Mouse (Mus musculus) hindbrain, embryonic 16.5 days (tissue): ENCODE data around the gene Irf1. TPM values are rescaled to one million over a fixed set of nuclear protein-coding genes. Genes with fewer than 3 reads are reported as not detected.
A peak's percentile ranks its signal among the peaks of the same experiment; 100 is the strongest.
"Not testable (repeated sequence)": the region's sequence is repeated elsewhere in the genome, so short reads cannot be mapped to it uniquely, and the experiment has no call there.

Source experiments
- ATAC-seq: fragments of 200-750 bp; cut with Nextera tagmentation; 2 replicates; pipeline ENCODE4 v1.8.0; 2017; ENCODE audit warnings: moderate TSS enrichment, moderate library complexity
- H3K27ac ChIP-seq: fragments of 300-500 bp; sonication (generic); 2 replicates; pipeline ENCODE4 v1.5.1; 2014; ENCODE audit warnings: low read depth, mild to moderate bottlenecking, control low read depth, low read length, moderate library complexity
- H3K27me3 ChIP-seq: fragments of 300-500 bp; sonication (generic); replicated peaks from 2 replicates; pipeline ENCODE4 v1.6.1; 2014; ENCODE audit warnings: low read length; ENCODE audit not compliant: control insufficient read depth, insufficient read depth
- H3K36me3 ChIP-seq: fragments of 300-500 bp; sonication (generic); 2 replicates; pipeline ENCODE4 v1.6.1; 2014; ENCODE audit warnings: mild to moderate bottlenecking, low read length, moderate library complexity, mixed read lengths; ENCODE audit not compliant: control insufficient read depth, insufficient read depth
- H3K4me1 ChIP-seq: fragments of 300-500 bp; sonication (generic); 2 replicates; pipeline ENCODE4 v1.6.1; 2014; ENCODE audit warnings: low read depth, low read length; ENCODE audit not compliant: control insufficient read depth, insufficient read depth
- H3K4me2 ChIP-seq: fragments of 300-500 bp; sonication (generic); 2 replicates; pipeline ENCODE4 v1.6.1; 2014; ENCODE audit warnings: mild to moderate bottlenecking, low read length, control low read depth, moderate library complexity
- H3K4me3 ChIP-seq: fragments of 300-500 bp; sonication (generic); 2 replicates; pipeline ENCODE4 v1.5.1; 2014; ENCODE audit warnings: mild to moderate bottlenecking, low read length, control low read depth, moderate library complexity
- H3K9ac ChIP-seq: fragments of 300-500 bp; sonication (generic); 2 replicates; pipeline ENCODE4 v1.6.1; 2014; ENCODE audit warnings: low read depth, mild to moderate bottlenecking, control low read depth, low read length, moderate library complexity
- H3K9me3 ChIP-seq: fragments of 300-500 bp; sonication (generic); 2 replicates; pipeline ENCODE4 v1.6.1; 2014; ENCODE audit warnings: mild to moderate bottlenecking, low read length, moderate library complexity; ENCODE audit not compliant: control insufficient read depth
- WGBS: fragments of 180-500 bp; shearing (Covaris S2); extraction: QIAGEN DNeasy Blood & Tissue Kit; methylation state at CpG from one replicate; pipeline ENCODE4 v1.1.7; 2014; 5-methylcytosine and 5-hydroxymethylcytosine counted together
- polyA plus RNA-seq: library from polyadenylated mRNA; unstranded; fragments of >200 nt; fragmentation: Nextera tagmentation; extraction: Ambion mirVana; gene quantifications from 2 replicates; pipeline ENCODE4 v1.2.1, GENCODE M21; 2015

Gene Irf1
- polyA plus RNA-seq, 1 experiment from 2014 or later = 3.9 TPM

- not testable (repeated sequence) for H3K36me3 ChIP-seq, H3K9ac ChIP-seq, H3K27me3 ChIP-seq, H3K4me3 ChIP-seq, H3K4me2 ChIP-seq, H3K27ac ChIP-seq, ATAC-seq, H3K9me3 ChIP-seq
- 85% methylated on average over 9 of the region's 9 CpGs for WGBS
- peaks cover 16% of the 10 kb centered on the region for H3K4me1 ChIP-seq
Measured at GRCm38 (mm10) chr11:53758033-53758432, 11.8 kb upstream of the Irf1 start.

- H3K9ac ChIP-seq = no peak overlapping the region
- H3K4me3 ChIP-seq = no peak overlapping the region
- no peaks in the 10 kb centered on the region for H3K9me3 ChIP-seq
- no peak for ATAC-seq
- H3K36me3 ChIP-seq = no peaks in the 10 kb centered on the region
- WGBS = 44% methylated on average over 6 of the region's 6 CpGs
- peaks cover 25% of the 10 kb centered on the region for H3K4me1 ChIP-seq
- no peak overlapping the region for H3K4me2 ChIP-seq
- no peak overlapping the region for H3K27ac ChIP-seq
- peaks cover 15% of the 10 kb centered on the region for H3K27me3 ChIP-seq
Measured at GRCm38 (mm10) chr11:53758791-53759351, 10.9 kb upstream of the Irf1 start.

- no peak for ATAC-seq
- Histone ChIP-seq H3K9me3 (no peaks in the 10 kb centered on the region), H3K27ac (no peak overlapping the region), H3K36me3 (no peaks in the 10 kb centered on the region), H3K4me2 (no peak overlapping the region; the same call in 1 of the 2 replicates), H3K4me3 (no peak overlapping the region), H3K27me3 (peaks cover 15% of the 10 kb centered on the region), H3K4me1 (peaks cover 25% of the 10 kb centered on the region), H3K9ac (no peak overlapping the region)
- 9% methylated on average over 22 of the region's 22 CpGs for WGBS
Measured at GRCm38 (mm10) chr11:53759545-53760406, 10.0 kb upstream of the Irf1 start.

GRCm38 (mm10) chr11:53761284-53761683 is 8.5 kb upstream of the Irf1 start:
- no peaks in the 10 kb centered on the region for H3K9me3 ChIP-seq
- H3K9ac ChIP-seq = no peak overlapping the region
- H3K4me2 ChIP-seq = no peak overlapping the region
- 0 out of 2 replicates have a peak overlapping the region, but pooled peaks have one; percentile 4 for H3K27ac ChIP-seq
- H3K4me3 ChIP-seq = no peak overlapping the region
- 63% methylated on average over 5 of the region's 5 CpGs for WGBS
- no peaks in the 10 kb centered on the region for H3K36me3 ChIP-seq
- no peak for ATAC-seq
- peaks cover 15% of the 10 kb centered on the region for H3K27me3 ChIP-seq
- peaks cover 25% of the 10 kb centered on the region for H3K4me1 ChIP-seq

DNA sequence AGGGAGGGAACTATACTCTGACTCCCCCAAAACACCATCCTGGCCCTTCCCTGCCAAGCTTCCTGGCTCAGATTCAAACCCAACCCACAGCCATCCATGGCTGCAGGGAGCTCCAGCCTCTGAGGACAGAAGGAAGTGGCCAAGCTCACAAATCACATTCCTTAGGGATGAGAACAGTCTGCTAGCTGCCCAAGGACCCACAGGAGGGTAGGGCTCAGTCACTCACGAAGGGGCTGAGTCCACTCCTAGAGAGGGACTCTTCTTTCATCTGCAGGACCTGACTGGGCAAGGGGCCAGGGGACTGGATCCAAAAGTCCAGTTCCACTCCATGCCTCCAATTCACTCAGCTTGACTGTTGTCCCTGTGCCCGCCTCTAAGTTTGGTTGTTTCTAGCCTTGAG is 8.0 kb upstream of the Irf1 start:
- Histone ChIP-seq H3K27me3 (peaks cover 15% of the 10 kb centered on the region), H3K4me2 (no peak overlapping the region), H3K9me3 (no peaks in the 10 kb centered on the region), H3K27ac (peak overlapping the region; percentile 45; the same call in 1 of the 2 replicates), H3K4me3 (no peak overlapping the region), H3K36me3 (no peaks in the 10 kb centered on the region), H3K4me1 (peaks cover 25% of the 10 kb centered on the region), H3K9ac (no peak overlapping the region)
- peak; percentile 73 for ATAC-seq
- WGBS = 40% methylated on average over 2 of the region's 2 CpGs

DNA sequence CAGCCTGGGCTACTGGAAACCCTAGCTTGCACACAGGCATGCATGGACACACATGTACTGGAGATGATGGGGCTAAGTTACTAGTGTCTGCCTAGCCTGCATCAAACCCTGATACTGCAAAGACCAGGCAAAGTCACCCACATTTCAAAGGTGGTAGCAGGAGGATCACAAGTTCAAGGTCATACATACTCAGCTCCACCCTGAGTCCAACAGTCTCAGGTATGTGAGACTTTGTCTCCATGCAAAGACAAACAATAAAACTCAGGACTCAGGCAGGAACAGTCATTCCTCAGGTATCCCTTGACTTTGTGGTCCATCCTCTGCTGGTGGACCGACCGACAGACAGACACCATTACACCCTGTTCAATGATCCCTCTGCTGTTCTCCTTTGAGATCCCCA is 7.4 kb upstream of the Irf1 start:
- Histone ChIP-seq H3K36me3 (no peaks in the 10 kb centered on the region), H3K27ac (no peak overlapping the region), H3K4me3 (peak overlapping the region; percentile 32), H3K4me2 (peak overlapping the region; percentile 74), H3K4me1 (peaks cover 25% of the 10 kb centered on the region), H3K27me3 (peaks cover 15% of the 10 kb centered on the region), H3K9ac (no peak overlapping the region; the same call in 1 of the 2 replicates), H3K9me3 (no peaks in the 10 kb centered on the region)
- no peak for ATAC-seq
- 61% methylated on average over 2 of the region's 2 CpGs for WGBS

GRCm38 (mm10) chr11:53762827-53763495 is 6.9 kb upstream of the Irf1 start:
- Histone ChIP-seq H3K4me2 (peak overlapping the region; percentile 74), H3K9ac (peak overlapping the region; percentile 63), H3K4me1 (peaks cover 25% of the 10 kb centered on the region), H3K36me3 (no peaks in the 10 kb centered on the region), H3K9me3 (no peaks in the 10 kb centered on the region), H3K4me3 (peak overlapping the region; percentile 32), H3K27ac (peak overlapping the region; percentile 68; the same call in 1 of the 2 replicates), H3K27me3 (peaks cover 15% of the 10 kb centered on the region)
- no peak; the same call in 1 of the 2 replicates for ATAC-seq
- WGBS = 6% methylated on average over 23 of the region's 23 CpGs

DNA sequence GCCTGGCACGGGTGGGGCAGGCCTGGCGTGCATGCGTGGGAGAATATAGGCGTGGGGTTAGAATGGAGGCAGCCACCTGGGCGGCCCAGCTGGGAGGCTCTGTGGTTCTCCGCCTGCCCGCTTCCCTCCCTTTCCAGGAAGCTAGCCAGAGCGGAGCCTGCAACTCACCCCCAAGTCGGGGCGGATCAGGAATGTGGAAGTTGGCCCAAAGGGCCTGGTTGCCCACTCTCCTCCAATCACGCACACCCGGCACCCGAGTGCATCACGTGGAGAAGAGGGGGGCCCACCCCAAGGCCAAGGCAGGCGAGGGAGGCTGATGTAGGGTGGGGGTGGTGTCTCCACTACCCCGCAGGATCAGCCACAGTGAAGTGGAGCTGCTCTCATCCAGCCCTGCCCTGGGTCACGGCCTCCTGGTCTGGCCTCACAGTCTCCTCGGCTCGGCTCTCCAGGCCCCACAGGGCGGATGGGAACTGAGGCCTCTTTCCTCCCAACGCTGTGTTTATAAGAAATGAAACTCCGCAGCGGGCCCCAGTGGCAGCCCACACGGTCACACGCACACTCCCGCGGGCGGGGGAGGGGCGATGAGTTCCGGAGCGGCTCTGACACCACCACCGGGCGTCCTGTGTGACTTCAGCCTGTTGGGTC is 6.2 kb upstream of the Irf1 start:
- Histone ChIP-seq H3K9me3 (no peaks in the 10 kb centered on the region), H3K36me3 (no peaks in the 10 kb centered on the region), H3K4me1 (peaks cover 25% of the 10 kb centered on the region), H3K9ac (peak overlapping the region; percentile 63), H3K4me2 (peak overlapping the region; percentile 74), H3K27me3 (peaks cover 15% of the 10 kb centered on the region), H3K27ac (peak overlapping the region; percentile 68), H3K4me3 (peak overlapping the region; percentile 32)
- 2% methylated on average over 33 of the region's 33 CpGs for WGBS
- ATAC-seq = peak; percentile 68
